Mouse (Mus musculus): ENCODE data around the gene Nob1.

The Nob1 gene

GRCm38 (mm10) chr8:107386171-107386570 is 38.7 kb downstream of the Nob1 start:
- DNase-seq (ENCODE audit: low spot score in 2 of 2): no peak

- DNase-seq (ENCODE audit: low spot score in 2 of 2): no peak
Measured at GRCm38 (mm10) chr8:107385063-107385462, 39.8 kb downstream of the Nob1 start.

- DNase-seq (ENCODE audit: low spot score in 2 of 2): no peak
Measured at GRCm38 (mm10) chr8:107384651-107385050, 40.2 kb downstream of the Nob1 start.

GRCm38 (mm10) chr8:107382898-107383297 is 42.0 kb downstream of the Nob1 start:
- DNase-seq (ENCODE audit: low spot score in 2 of 2): no peak

- no peak for DNase-seq (ENCODE audit: low spot score in 2 of 2)
Measured at GRCm38 (mm10) chr8:107381666-107382065, 43.2 kb downstream of the Nob1 start.

- DNase-seq (ENCODE audit: low spot score in 2 of 2): no peak
Measured at GRCm38 (mm10) chr8:107380734-107381133, 44.1 kb downstream of the Nob1 start.

GRCm38 (mm10) chr8:107377346-107377745 is 47.5 kb downstream of the Nob1 start:
- DNase-seq (ENCODE audit: low spot score in 2 of 2): no peak

GRCm38 (mm10) chr8:107370311-107370710 is 54.5 kb downstream of the Nob1 start:
- DNase-seq (ENCODE audit: low spot score in 2 of 2): no peak
